Mouse (Mus musculus) embryonic fibroblast, embryonic 13.5 days (primary cell): Measurements from ENCODE around the gene Gng13.

Experiments
- CTCF ChIP-seq: IDR thresholded peaks from 2 replicates; pipeline ENCODE4 v1.5.1; 2011; ENCODE audit warnings: mild to moderate bottlenecking, control low read depth, low read length, moderate library complexity, borderline replicate concordance; ENCODE audit not compliant: insufficient read depth
- POLR2A ChIP-seq: IDR thresholded peaks from 2 replicates; pipeline ENCODE4 v1.6.1; 2011; ENCODE audit warnings: low read depth, mild to moderate bottlenecking, control low read depth, low read length, moderate library complexity

DNA sequence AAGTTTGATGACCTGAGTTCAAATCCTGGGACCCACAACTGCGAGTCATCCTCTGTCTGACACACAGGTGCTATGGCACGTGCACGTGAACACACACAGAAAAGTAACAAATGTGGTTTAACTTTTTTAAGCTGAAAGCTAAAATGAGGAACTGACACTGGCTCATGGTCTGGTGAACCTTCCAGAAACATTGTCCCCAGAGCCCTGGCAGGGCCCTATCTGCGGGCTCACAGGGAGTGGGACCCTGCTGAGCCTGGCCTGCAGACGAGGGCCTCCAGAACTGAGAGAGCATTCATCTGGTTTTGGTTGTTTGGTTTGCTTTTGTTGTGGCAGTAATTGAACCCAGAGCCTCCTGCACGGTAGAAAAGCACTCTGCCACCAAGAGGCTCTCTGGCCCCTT is 39.0 kb upstream of the Gng13 start:
- TF ChIP-seq CTCF, result no peak
- no peak for TF ChIP-seq POLR2A
